29 mouse cellular contexts compared by ENCODE assay signal in genomic region chr17:28854377-28854776, GRCm38 (mm10). TPM values are rescaled to one million over a fixed set of nuclear protein-coding genes. Genes with fewer than 3 reads are reported as not detected.
"Had no signal": no experiment of that assay in that cellular context is flagged by ENCODE, and none has a peak within 500 bp of the region (broad histone marks: within the 10 kb centered on the region; RNA-seq: fewer than 3 reads in every experiment).

No protein-coding gene starts in this region.

- H3K36me3 ChIP-seq: heart, embryonic 12.5 days; hindbrain, embryonic 10.5 days; hindbrain, embryonic 12.5 days; intestine, embryonic 15.5 days; limb, embryonic 10.5 days; limb, embryonic 12.5 days; liver, embryonic 13.5 days had no signal

- H3K4me3 ChIP-seq: heart, embryonic 10.5 days; heart, embryonic 12.5 days; hindbrain, embryonic 10.5 days; hindbrain, embryonic 12.5 days; intestine, embryonic 15.5 days; left cerebral cortex, adult 2 months; limb, embryonic 10.5 days; limb, embryonic 12.5 days; liver, embryonic 13.5 days had no signal

- DNase-seq: gastrocnemius, postnatal 14 days; gastrocnemius, postnatal 36 days; heart, adult 18-20 months; heart, postnatal 10 days; heart, postnatal 4 days; kidney, adult 18-20 months; kidney, adult 8-10 months; kidney, postnatal 10 days; kidney, postnatal 4 days; liver; liver, embryonic 13.5 days had no signal

- H3K9ac ChIP-seq: heart, embryonic 12.5 days; hindbrain, embryonic 12.5 days; hindbrain, embryonic 14.5 days; intestine, embryonic 15.5 days; limb, embryonic 12.5 days; liver, embryonic 13.5 days had no signal

- ATAC-seq: hindbrain, embryonic 16.5 days; inflammation-experienced regulatory T-cells, adult 6 months; intestine, embryonic 15.5 days; intestine, postnatal 0 days had no signal

- H3K9me3 ChIP-seq: intestine, embryonic 15.5 days; liver, embryonic 13.5 days had no signal

- H3K4me2 ChIP-seq: heart, embryonic 12.5 days; hindbrain, embryonic 12.5 days; hindbrain, embryonic 14.5 days; intestine, embryonic 15.5 days; limb, embryonic 12.5 days; liver, embryonic 11.5 days; liver, embryonic 13.5 days had no signal

- H3K27ac ChIP-seq: heart, embryonic 10.5 days; hindbrain, embryonic 10.5 days; hindbrain, embryonic 12.5 days; hindbrain, embryonic 14.5 days; intestine, embryonic 15.5 days; left cerebral cortex, adult 2 months; limb, embryonic 10.5 days; limb, embryonic 12.5 days; liver, embryonic 13.5 days had no signal

- H3K4me1 ChIP-seq: heart, embryonic 12.5 days; hindbrain, embryonic 12.5 days; limb, embryonic 12.5 days had no signal

- H3K27me3 ChIP-seq: heart, embryonic 12.5 days; hindbrain, embryonic 12.5 days; intestine, embryonic 15.5 days; limb, embryonic 12.5 days had no signal

RNA-seq across cellular contexts. Expression of gene Pnpla1, which starts 3.8 kb away (rescaled TPM):
- total RNA-seq: gastrocnemius, adult 8-10 months; gastrocnemius, postnatal 36 days; heart, adult 18-20 months; heart, postnatal 10 days; heart, postnatal 25 days had no signal
- polyA plus RNA-seq: heart, embryonic 10.5 days; heart, embryonic 14.5 days; hindbrain, embryonic 10.5 days; hindbrain, embryonic 12.5 days; hindbrain, embryonic 14.5 days; hindbrain, embryonic 16.5 days; inflammation-experienced regulatory T-cells, adult 6 months; kidney, embryonic 14.5 days; kidney, embryonic 16.5 days; limb, embryonic 12.5 days; liver, embryonic 11.5 days; liver, embryonic 13.5 days had no signal
